Mouse (Mus musculus) bone marrow, adult 2 months (tissue): Measurements from ENCODE around the gene Sugp2. TPM values are rescaled to one million over a fixed set of nuclear protein-coding genes. Genes with fewer than 3 reads are reported as not detected.
A peak's percentile ranks its signal among the peaks of the same experiment; 100 is the strongest.

ENCODE experiments used
- H3K27ac ChIP-seq: fragments of 200-500 bp; 2 replicates; pipeline ENCODE4 v1.5.1; 2012; ENCODE audit warnings: low read depth, mild to moderate bottlenecking, control low read depth, inconsistent platforms, low read length; ENCODE audit not compliant: control insufficient read depth, poor library complexity, insufficient read depth
- H3K4me1 ChIP-seq: fragments of 200-500 bp; 2 replicates; pipeline ENCODE4 v1.6.1; 2011; ENCODE audit warnings: low read length; ENCODE audit not compliant: control insufficient read depth, insufficient read depth
- H3K4me3 ChIP-seq: fragments of 200-500 bp; replicated peaks from 2 replicates; pipeline ENCODE3; 2011; ENCODE audit warnings: mild to moderate bottlenecking, low read depth, low read length, control low read depth; ENCODE audit not compliant: control insufficient read depth
- CTCF ChIP-seq: fragments of 200-500 bp; IDR thresholded peaks from 2 replicates; pipeline ENCODE4 v1.5.1; 2011; ENCODE audit warnings: low read length, control low read depth; ENCODE audit not compliant: control insufficient read depth, insufficient read depth
- POLR2A ChIP-seq: fragments of 200-500 bp; IDR thresholded peaks from 2 replicates; pipeline ENCODE4 v1.6.1; 2011; ENCODE audit warnings: low read depth, mild to moderate bottlenecking, control low read depth, low read length, borderline replicate concordance; ENCODE audit not compliant: control insufficient read depth
- WGBS: fragments of 180-500 bp; shearing (Covaris S2); methylation state at CpG from one replicate; pipeline ENCODE4 v1.1.7; 2018; 5-methylcytosine and 5-hydroxymethylcytosine counted together
- polyA plus RNA-seq: library from polyadenylated mRNA; stranded (reverse); fragments of >200 nt; gene quantifications from 2 replicates; pipeline ENCODE4 v1.2.4, GENCODE M21; 2011; ENCODE audit warnings: low replicate concordance; ENCODE audit not compliant: missing spikeins, insufficient read depth, insufficient read length

Gene Sugp2
- polyA plus RNA-seq, 1 experiment = 192 TPM

- no peak overlapping the region for H3K4me3 ChIP-seq
- 40% methylated on average over 15 of the region's 15 CpGs for WGBS
- H3K4me1 ChIP-seq = no peaks in the 10 kb centered on the region; the same call in 1 of the 2 replicates
- TF ChIP-seq POLR2A (no peak), CTCF (peak; percentile 1; the same call in 1 of the 2 replicates)
- H3K27ac ChIP-seq = no peak overlapping the region
Measured at GRCm38 (mm10) chr8:70316511-70317504, 82.8 kb downstream of the Sugp2 start.

DNA sequence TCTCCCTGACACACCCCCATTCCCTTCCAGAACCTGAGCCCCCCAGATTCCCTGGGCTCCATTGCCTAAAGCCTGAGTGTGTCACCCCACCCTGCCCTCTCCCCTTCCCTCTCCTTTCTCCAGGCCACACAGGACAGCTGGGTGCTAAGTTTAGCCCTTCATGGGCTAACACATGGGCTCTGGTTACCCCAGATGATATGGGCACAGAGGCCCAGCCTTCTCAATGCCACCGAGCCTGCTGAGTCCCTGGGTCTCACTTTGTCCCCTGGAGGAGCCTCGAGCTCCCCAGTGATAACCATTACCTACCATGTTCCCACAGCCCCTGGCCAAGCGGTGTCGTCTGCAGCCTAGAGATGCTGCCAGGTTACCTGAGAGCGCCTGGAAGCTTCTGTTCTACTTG lies 83.8 kb downstream of the Sugp2 start:
- H3K4me1 ChIP-seq = no peaks in the 10 kb centered on the region; the same call in 1 of the 2 replicates
- WGBS = 82% methylated on average over 5 of the region's 5 CpGs
- no peak for TF ChIP-seq POLR2A
- no peak for TF ChIP-seq CTCF

GRCm38 (mm10) chr8:70323716-70324115 lies 89.7 kb downstream of the Sugp2 start:
- no peak overlapping the region for H3K27ac ChIP-seq
- 84% methylated on average over 3 of the region's 3 CpGs for WGBS
- TF ChIP-seq CTCF (no peak), POLR2A (no peak)
- H3K4me3 ChIP-seq = no peak overlapping the region
- no peaks in the 10 kb centered on the region; the same call in 1 of the 2 replicates for H3K4me1 ChIP-seq

More for the DNA sequence above, 83.8 kb downstream of the Sugp2 start:
- H3K27ac ChIP-seq = no peak overlapping the region
- H3K4me3 ChIP-seq = no peak overlapping the region

DNA sequence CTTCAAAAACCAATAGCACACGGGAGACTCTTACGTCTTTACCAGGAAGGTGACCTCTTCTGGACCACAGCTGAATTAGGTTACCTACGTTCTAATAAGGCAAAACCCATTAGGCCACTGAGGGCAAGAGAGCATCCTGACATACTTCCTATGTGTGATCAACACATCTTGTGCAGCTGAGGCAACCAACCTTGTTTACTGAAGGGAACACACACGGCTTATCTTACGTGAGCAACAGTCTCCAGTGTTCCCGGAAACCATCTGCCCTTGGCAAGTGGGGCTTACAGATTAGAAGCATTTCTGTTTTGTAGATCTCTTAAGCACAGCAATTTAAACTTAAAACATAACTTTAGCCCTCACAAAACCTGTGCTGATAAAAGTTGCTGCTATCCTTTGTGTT lies 93.5 kb downstream of the Sugp2 start:
- Histone ChIP-seq H3K4me1 (no peaks in the 10 kb centered on the region; the same call in 1 of the 2 replicates), H3K4me3 (no peak overlapping the region), H3K27ac (peak overlapping the region; percentile 76)
- WGBS = 79% methylated on average over 6 of the region's 6 CpGs
- TF ChIP-seq CTCF (no peak), POLR2A (no peak)

DNA sequence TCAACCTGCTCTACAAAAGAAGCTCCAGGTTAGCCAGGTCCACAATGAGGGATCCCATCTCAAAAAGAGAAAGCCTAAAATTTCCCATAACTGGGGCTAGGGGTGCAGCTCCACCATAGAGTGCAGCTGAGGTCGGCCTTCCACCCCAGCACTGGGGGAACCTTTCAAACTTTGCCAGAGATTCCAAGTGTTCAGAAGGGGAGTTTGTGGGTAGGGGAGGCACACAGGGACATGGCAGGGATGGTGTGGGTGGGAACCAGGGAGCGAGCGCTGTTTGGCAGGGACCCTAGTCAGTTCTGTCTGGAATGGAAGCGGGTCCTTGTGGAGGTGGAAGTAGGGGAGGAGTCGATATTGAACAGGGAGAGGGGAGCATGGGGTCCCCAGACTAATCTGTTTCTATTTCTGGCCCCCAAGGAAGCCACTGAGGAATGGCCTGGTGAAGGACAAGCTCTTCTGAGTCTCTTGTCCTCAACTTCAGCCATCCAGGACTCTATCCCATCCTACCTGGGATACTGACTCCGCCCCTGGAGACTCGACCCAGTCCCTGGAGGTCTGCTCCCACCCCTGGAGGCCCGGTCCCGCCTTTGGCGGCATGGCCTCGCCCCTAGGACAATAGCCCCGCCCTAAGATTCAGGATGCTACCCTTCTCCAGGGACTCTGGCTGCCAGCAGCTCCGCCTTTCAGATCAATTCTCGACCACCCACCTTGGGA lies 95.3 kb downstream of the Sugp2 start, which contains the start of gene Gdf1:
Gene Gdf1, plus strand, starts transcription at position 694 of the 711 bp plus-strand sequence.
- 59% methylated on average over 14 of the region's 14 CpGs for WGBS
- Histone ChIP-seq H3K4me1 (no peaks in the 10 kb centered on the region; the same call in 1 of the 2 replicates), H3K27ac (peak within 1 kb of the TSS; percentile 48; the same call in 1 of the 2 replicates)

More for the DNA sequence above, 95.3 kb downstream of the Sugp2 start, which contains the start of gene Gdf1:
- no peak for TF ChIP-seq POLR2A
- no peak for TF ChIP-seq CTCF
- H3K4me3 ChIP-seq = no peak within 1 kb of the TSS

Other genes starting within 250 kb of the Sugp2 start
- gene Gatad2a, start 237.8 kb upstream of the Sugp2 start, polyA plus RNA-seq = 22.0 and 34.5 TPM in 2 replicates
- 29.7 and 51.9 TPM in 2 replicates for gene Mau2, start 191.5 kb upstream of the Sugp2 start, polyA plus RNA-seq
- 19.1 and 26.4 TPM in 2 replicates for gene Sugp1, start 191.4 kb upstream of the Sugp2 start, polyA plus RNA-seq
- 1.6 and 2.8 TPM in 2 replicates for gene Tm6sf2, start 161.3 kb upstream of the Sugp2 start, polyA plus RNA-seq
- gene Hapln4, start 150.8 kb upstream of the Sugp2 start, polyA plus RNA-seq = not detected in 2 replicates
- 0.13 and 0.50 TPM in 2 replicates for gene Ncan, start 113.4 kb upstream of the Sugp2 start, polyA plus RNA-seq
- gene Nr2c2ap, start 102.9 kb upstream of the Sugp2 start, polyA plus RNA-seq = 16.1 and 29.5 TPM in 2 replicates
- 7.0 and 14.4 TPM in 2 replicates for gene Rfxank, start 95.1 kb upstream of the Sugp2 start, polyA plus RNA-seq
- 13.9 and 33.6 TPM in 2 replicates for gene Borcs8, start 94.7 kb upstream of the Sugp2 start, polyA plus RNA-seq
- gene Mef2b, start 94.5 kb upstream of the Sugp2 start, polyA plus RNA-seq = 1.3 and 2.7 TPM in 2 replicates
- 10.8 and 22.0 TPM in 2 replicates for gene Tmem161a, start 61.9 kb upstream of the Sugp2 start, polyA plus RNA-seq
- 7.1 and 10.9 TPM in 2 replicates for gene Slc25a42, start 21.9 kb upstream of the Sugp2 start, polyA plus RNA-seq
- 2.9 and 9.8 TPM in 2 replicates for gene Armc6, start 240 bp downstream of the Sugp2 start, polyA plus RNA-seq
- gene Homer3, start 48.6 kb downstream of the Sugp2 start, polyA plus RNA-seq = 12.1 and 25.6 TPM in 2 replicates
- gene Ddx49, start 68.3 kb downstream of the Sugp2 start, polyA plus RNA-seq = 32.3 and 33.4 TPM in 2 replicates
- gene Cope, start 68.3 kb downstream of the Sugp2 start, polyA plus RNA-seq = 85.8 and 91.7 TPM in 2 replicates
- not detected in 2 replicates for gene Cers1, start 81.5 kb downstream of the Sugp2 start, polyA plus RNA-seq
- gene Gdf1, start 95.6 kb downstream of the Sugp2 start, polyA plus RNA-seq = not detected in 2 replicates
- gene Upf1, start 119.1 kb downstream of the Sugp2 start, polyA plus RNA-seq = 20.2 and 39.1 TPM in 2 replicates
- gene Comp, start 139.3 kb downstream of the Sugp2 start, polyA plus RNA-seq = 19.6 TPM in 1 of 2 replicates, not detected in the other
- 5.0 and 6.1 TPM in 2 replicates for gene Crtc1, start 205.4 kb downstream of the Sugp2 start, polyA plus RNA-seq
- 7.1 and 11.0 TPM in 2 replicates for gene Klhl26, start 242.7 kb downstream of the Sugp2 start, polyA plus RNA-seq